Mouse (Mus musculus) urinary bladder, postnatal 25 days (tissue): ENCODE measurements around the gene Adarb1.

ENCODE experiments used
- DNase-seq: peaks from one replicate; pipeline ENCODE4 v3.0.0; 2022; ENCODE audit warnings: low spot score

The Adarb1 gene

DNA sequence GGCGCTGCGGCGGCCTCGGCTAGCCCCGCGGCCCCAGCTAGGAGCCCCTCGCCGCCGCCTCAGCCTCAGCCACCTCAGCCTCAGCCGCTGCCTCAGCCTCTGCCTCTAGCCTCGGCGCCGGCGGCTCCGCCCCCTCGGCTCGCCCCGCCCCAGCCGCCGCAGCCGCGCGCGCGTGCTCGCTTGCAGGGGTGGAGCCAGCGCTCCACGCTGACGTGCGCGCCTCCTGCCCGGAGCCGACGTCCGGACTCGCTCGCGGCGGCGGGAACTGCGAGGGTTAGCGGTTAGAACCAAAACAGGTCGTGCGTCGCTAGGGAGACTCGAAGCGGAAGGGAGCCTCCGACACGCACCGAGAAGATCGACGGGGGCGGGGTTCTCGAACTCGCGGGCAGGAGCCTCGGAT lies at the start of gene Adarb1:
TSS of gene Adarb1 (minus strand) at position 133 of the 400 bp plus-strand sequence.
- peak; percentile 90 for DNase-seq

DNA sequence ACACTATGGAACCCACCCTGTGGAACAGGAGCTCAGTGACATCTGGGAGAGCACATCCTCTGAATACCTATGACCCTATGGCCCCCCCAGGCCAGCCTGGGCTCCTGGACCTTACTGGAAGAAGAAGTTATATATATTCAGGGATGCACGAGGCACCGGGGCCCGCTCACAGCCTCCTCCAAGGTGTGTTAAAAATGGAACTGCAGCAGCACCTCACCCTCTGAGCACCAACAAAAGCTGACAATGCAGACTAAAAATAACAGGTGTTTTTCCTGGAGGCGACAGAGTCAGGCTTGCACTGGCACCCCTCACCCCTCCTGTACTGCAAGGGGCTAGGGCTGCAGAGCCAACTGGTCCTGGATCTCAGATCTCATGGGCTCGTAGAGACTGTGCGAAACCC lies 49.3 kb upstream of the Adarb1 start:
- no peak for DNase-seq

DNA sequence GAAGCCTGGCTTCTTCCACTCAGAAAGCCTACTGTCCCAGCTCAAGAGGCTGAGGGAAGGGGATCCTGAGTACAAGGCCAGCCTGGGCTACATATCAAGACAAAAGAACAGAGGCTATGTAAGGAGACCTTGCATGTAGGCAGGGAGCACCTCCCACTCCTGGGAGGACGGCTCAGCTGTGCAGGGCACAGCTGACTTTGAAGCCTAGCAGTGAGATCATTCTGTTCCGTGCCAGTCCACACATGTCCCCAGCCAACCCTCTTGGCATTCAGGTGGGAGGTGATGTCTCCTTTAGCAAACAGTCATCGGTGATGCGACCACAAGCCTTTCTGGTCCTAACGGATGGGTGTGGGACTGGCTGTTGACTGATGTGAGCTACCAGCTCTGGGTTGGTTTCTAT lies 47.8 kb upstream of the Adarb1 start:
- no peak for DNase-seq

DNA sequence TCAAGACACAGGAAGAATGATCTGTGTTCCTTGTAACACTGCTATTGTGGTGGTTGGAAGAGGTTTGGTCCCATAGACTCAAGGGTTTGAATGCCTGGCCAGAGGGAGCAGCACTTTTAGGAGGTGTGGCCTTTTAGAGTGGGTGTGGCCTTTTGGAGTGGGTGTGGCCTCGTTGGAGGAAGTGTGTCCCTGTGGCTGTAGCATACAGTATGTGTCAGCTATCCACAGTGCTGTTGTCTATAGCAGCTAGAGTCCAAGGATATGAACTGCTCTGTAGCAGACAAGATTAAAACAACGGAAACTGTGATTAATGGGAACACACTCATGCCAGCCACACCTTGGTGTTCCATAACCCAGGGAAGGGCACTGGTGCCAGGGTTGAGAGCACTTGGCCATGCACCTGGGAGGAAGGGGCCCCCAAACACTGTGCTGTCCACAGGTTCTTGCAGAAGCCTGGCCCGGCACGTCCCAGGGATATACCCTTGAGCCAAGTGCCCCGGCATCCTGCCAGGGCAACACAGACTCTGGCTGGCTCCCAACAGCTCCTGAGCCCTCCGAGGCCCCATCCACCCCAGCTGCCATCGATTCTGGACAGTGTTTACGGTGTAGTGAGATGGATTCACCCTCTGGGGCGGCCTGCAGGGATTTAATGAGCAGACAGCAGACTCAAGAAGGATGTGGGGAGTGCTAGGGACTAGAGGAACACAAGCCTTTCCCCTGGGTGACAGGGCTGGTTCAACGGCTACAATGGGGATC lies 46.3 kb upstream of the Adarb1 start:
- no peak for DNase-seq

DNA sequence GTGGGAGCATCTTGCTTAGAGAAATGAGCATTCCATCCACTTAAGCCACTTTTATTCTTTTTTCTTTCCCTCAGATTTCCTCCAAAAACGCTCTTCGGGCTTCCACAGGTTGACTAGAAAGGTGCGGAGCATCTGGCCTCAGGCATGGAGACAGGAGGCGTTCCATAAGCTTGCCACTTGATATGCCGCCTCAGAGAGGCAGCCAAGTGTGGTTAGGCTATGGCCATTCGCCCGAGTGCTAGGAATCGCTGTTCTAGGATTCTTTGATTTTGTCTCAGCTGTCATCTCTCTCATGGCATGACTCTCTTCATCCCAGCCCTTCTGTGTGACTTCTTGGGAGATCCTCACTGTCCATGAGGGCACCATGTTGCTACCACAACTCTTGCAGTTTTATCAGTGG lies 43.1 kb upstream of the Adarb1 start:
- no peak for DNase-seq

DNA sequence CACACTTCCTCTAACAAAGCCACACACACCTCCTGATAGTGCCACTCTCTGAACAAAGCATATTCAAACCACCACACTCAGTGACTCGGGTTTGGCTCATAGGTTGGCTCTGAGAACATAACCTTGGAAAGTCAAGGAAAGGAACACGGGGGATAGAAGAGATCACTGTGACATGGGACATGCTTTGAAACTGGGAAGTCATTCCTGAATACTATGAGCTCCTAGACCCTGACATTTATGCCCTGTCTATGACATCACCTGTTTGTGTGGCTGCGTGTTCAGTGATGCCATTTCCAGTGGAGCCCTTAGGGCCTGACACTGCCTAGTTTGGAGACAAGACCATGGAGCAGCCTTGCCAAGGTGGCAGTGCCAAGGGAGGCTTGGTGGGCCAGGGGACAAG lies 39.6 kb upstream of the Adarb1 start:
- no peak for DNase-seq

DNA sequence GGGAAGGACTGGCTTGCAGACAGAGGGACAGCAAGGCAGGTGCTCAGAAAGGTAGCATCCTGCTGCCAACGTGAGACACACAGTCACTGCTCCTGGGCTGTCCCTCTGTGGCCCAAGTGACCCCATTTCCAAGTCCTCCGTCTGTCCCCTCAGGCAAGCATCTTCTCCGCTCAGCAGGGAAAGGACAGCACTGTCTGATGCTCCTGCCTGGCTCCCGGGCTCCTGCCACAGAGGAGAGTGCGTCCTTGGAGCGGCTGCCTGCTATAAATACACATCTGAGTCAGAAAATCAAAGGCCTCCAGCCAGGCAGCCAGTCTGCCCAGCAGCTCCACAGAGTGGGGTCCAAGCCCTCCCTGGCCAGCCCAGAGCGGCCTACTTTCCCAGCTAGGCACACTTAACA lies 38.4 kb upstream of the Adarb1 start:
- no peak for DNase-seq

DNA sequence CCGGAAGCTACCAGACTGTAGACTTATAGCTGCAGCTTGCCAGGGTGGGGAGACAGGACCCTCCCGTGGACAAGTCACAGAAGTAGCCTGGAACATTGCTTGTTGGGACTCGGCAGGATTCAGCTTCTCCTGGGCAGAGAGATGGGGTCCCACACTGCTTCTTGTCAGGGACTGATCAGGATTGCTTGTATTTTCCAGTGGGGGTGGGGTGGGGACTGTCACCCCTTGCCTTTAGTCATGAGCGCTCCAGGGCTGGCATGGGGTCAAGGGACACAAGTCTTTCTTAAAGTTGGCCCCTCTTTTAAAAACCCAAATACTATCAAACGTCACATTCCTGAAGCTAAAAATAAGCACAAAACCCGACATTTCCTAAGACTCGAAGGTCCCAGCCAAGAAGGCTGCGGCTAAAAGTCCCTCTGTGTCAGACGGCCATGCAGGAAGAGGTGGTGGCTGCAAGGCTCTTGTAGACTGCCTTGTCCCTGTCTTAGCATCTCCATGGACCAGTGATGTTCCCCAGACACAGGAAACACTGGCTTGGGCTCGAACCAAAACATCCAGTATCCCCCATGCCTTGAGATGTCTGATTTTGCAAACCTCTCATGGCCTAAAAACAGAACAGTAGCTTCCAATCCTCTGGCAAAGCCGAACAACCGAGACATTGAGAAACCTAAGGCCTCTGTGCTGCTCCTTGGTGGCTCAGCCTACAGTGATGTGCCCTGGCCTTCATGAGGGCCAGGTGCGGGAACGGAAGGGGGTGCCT lies 37.4 kb upstream of the Adarb1 start:
- DNase-seq: no peak

DNA sequence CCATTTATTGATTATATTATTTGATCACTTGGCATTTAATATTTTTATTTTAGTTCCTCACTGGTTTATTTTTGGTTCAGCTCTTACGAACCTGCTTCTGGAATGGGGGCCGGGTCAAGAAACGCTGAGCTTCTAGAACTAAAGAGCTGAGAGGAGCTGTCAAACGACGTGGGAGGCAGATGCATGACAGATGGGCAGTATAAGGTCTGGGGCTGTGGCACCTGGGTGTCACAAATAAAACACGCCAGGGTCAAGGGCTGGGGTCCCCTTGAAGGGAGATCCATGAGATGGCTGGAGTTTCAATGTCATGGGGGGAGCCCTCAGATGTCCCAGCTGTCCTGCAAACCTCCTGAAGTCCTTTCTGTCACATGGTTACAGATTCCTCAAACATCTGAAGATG lies 36.7 kb upstream of the Adarb1 start:
- DNase-seq: no peak

DNA sequence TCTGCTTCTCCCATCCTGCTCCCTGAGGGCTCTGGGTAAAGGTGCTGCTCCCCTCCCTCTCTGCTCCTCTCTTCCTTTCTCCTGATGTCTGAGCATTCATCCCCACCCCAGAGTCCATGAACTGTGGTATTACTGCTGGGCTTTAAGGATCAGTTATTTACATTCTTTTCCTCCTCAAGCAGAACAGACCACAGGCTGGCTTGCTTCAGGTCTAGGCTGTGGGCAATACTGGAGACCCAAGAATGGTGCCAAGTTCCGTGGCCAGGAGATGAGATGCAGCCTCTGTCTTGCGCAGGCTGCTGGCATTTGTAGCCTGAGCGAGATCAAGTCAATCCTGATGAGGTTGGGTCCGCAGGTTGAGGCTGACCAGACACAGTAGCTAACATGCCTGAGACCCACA lies 33.8 kb upstream of the Adarb1 start:
- DNase-seq: no peak

DNA sequence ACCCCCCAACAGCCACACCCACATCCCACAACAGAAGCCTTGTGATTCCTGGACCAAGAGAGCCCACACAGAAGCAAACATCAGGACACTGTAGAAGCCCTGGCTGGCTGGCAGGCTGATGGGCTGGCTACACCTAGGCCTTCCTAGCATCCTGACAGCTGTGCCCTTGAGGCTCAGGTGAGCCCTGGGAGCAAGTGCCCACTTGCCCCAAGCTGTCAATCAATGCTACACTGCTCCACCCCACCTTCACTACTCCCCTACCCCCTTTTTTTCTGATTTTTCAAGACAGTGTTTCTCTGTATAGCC lies 32.0 kb upstream of the Adarb1 start:
- no peak for DNase-seq

DNA sequence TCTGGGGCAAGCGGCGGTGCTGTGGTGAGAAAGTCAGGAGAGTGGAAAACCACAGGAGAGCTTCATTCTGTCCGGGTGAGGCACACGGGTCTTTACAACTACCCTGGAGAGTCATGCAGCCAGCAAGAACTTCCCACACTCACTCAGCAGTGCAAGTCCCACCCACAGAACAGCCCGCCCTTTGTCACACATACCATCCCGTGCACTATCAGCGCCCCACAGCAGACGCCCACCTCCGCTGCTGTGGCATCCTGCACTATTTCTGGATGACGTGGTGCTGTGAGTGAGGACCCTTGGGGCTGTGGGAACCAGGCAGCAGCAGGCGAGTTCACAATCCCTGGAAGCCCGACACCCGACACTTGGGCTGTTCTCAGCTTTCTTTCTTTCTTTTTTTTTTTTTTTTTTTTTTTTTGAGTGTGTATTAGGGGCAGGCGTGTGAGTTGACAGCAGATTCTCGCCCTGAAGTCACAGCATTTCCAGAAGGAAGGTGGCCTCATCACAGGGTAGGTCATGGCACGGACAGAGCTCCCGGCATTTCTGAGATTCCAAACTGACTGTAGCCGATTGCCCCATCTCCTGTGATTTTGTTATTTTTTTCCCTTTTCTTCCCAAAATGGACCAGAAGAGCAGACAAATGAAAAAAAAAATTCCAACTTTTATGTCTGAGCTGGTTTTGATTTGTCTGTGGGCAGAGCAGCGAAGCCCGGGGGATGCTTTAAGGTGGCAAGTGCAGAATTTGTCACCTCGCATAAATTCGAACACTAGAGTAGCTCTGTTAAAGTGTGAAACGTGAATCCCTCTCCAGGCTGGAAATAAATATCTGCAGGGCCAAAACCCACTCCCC lies 31.5 kb upstream of the Adarb1 start:
- DNase-seq: no peak

DNA sequence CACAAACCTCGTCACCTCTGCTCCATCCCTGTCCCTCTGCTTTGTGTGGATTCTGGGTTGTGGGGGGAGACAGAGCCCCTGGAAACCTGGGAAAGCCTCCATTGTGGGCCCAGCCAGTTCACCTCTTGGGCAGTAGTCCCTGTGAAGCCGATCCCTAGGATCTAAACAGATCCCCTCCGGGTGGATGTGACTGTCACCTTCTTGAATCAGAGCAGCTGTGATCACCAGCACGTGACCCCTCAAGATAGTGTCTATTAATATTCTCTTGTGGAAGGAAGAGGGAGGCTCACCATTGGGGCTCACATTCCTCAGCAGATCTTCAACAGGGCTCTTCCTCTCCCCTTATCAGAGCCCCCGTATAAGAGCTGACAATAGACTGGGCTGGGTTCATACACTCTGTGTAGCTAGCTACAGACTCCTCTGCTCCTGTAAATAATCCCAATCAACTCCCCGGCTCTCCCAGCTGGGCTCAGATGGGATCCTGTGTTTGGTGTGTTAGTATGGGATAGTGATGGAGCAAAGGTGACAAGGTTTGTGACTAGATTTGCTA lies 30.7 kb upstream of the Adarb1 start:
- no peak for DNase-seq

DNA sequence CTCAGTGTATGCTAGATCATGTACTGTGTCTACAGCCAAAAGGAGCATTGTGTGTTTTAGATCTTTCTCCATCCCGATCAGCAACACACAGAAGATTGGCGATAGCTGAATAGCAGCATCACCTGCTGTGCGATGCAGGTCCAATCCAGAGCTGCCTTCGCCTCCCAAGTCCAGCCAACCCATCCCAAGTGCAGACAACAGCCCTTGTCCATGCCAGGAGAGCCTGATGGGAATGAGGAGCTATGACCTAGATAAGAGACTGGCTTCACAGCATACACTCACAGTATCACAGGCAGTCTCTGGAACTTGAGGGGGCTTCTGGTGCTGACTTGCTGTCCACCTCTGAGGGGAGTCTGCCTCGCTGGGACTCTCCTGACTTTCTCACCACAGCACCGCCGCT lies 30.1 kb upstream of the Adarb1 start:
- no peak for DNase-seq

DNA sequence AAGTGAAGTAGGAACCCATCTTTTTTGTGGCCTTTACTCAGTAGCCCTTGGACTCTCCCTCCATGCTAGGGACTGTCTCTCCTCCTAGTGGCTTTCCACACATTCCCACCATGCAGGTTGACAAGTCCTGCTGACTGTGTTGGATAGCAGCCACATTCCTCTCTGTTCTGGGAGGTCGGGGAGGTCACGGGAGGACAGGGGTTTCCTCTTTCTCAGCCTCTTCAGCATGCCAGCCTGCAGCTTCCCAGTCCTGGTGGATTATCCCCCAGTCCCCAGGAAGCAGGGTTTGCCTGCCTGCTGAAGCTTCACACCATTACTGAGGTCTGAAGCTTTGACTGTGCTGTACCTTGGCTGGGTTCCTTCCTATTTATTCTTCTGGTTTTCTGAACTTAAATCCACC lies 29.7 kb upstream of the Adarb1 start:
- DNase-seq: no peak

DNA sequence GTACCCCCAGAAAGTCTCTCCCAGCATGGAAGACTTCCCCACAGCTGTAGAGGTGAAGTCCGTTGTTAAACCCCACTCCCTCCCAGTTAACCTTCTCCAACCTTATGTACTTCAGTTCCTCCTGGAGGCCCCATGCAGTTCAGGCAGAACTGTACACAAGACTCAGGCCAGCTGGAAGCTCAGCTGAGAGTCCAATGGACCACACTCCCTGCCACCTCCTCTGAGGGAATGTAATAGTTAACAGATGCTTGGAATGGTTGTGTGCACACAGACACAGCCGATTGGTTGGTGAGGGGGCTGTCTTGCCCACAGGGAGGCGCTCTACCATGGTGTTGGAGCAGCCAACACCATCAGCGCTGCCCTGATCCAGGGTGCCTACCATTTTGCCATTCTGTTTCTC lies 24.2 kb upstream of the Adarb1 start:
- DNase-seq: no peak

DNA sequence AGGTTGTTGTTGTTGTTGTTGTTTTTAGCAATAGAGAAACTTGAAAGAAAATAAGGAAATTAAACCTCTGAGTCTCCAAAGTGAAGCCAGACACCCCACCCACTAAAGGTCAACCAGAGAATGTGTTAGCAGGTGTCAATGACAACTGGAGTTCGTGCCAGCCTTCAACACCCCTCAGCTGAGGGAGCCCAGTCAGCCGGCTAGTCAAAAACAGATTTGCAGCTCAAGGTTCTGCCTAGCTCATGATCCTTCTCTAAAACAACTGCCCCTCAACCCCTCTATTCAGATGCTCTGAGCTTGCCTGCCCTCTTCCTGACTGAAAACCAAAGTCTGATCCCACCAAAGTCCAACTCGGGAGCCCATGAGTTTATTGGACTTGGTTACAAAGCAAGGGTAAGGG lies 23.7 kb upstream of the Adarb1 start:
- DNase-seq: no peak

DNA sequence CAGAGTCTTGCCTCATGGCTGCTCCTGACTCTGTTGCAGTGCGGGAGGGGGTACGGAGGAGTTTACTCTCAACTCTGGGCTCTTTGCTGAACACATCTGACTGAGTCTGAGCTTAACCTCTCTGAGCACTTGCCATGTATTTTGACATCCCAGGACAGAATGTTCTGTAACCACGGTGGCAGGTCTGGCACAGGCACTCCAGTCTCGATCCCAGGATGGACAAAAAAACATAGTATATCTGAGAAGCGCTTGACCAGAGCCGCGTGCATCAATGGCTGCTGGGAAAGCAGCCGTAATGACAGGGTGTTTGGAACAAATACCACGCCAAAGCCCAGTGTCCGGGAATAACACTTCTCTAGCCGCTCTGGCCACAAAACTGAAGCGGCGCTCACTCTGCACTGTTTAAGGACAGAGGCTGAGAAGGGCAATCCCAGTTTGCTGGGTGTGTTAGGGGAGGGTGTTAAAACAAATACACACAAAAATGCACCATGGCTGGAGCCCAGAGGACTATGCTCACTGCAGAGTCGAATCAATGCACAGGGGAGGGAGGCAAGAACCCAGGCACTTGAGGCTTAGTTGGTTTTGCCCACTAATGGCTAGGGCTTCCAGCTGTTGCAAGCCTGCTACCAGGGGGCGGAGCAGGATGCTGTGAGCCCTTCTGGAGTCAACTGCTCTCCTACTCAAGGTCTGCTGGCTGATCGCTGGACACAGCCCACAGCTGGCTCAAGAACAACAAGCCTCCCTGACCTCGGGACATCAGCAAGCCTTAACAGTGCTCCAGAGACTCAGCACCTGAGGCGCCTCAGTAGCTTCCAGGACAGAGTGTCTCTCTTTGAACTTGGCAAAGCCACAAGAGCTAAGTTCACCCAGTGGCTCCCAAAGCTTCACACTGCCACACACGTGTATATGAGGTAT lies 23.0 kb upstream of the Adarb1 start:
- DNase-seq: no peak

DNA sequence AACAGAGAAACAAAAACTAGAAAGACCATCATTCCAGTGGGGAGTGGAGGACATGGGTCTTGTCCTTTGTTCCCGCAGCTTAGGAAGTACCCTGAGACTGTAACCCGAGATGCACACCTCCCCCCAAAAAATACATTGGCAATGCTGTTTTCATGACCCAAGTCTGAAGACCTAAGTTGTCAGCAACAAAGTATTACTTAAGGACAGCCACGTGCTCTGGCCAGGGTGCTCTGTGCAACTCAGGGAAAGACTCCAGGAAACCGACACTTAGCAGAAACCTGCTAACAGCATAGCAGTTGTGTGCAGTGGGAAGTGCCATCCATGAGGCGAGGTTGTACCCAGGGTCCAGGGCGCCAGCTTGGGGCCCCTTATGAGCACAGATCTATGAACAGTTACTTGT lies 22.2 kb upstream of the Adarb1 start:
- DNase-seq: no peak

DNA sequence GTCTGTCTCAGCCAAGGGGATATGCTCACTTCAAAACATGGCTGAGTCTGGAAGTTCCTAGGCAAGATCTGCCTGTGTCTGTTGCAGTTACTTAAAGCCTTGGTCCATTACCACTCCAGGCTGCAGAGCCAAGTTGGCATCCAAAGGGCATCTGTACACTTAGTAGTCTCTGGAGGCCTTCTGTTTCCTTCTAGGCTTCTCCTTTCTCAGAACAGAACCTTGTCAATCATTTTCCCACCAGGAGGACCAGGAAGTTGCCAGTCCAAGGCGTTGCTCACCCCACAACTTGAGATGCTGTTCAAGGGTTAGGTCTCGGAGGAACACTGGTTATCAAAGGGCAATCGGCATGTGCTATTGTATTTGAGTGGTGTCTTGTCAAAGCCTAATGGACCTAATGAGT lies 21.0 kb upstream of the Adarb1 start:
- no peak for DNase-seq

DNA sequence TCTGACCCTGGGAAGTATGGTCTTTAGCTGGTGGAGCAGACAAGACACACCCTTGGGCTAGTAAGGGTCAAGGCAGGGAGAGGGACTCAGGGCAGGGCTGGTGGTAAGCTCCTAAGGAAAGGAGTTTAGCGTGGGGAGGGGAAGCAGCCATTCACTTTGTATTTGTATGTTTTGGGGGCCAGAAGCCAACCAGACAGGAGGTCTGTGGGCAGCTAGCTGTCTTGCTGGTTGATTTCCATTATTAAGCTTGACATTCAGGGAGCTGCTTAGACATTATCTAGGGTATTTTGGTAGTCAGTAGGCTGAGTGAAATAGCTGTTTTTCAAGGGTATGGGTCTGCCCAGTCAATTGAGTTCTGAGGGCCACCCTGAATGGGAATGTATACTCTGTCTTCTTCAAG lies 20.0 kb upstream of the Adarb1 start:
- no peak for DNase-seq

DNA sequence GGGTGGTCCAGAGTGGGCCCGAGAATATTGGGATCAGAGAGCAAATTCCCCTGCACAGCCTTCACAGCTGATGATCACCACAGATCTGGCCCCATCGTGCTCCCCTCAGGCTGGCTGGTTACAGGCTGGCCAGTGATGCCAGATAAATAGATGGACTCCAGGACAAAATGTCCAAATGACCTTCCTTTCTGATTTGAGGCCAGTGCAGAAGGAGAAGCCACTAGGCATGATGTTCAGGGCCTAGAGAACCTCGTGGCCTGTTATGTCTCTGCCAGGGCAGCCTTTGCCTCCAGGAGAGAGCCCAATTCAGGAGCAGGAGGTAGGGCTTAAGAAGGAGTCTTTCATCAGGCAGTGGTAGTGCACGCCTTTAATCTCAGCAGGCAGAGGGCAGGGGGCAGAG lies 17.3 kb upstream of the Adarb1 start:
- no peak for DNase-seq
